Mouse (Mus musculus) mammary gland, adult 2 months (tissue): ENCODE measurements around the gene Zfp53. TPM values are rescaled to one million over a fixed set of nuclear protein-coding genes. Genes with fewer than 3 reads are reported as not detected.

ENCODE experiments used
- polyA plus RNA-seq: library from polyadenylated mRNA; depleted of rRNA; stranded (reverse); fragments of >200 nt; gene quantifications from 2 replicates; pipeline ENCODE4 v1.2.3, GENCODE M21; 2012; ENCODE audit warnings: low replicate concordance; rRNA removed

Gene Zfp53
- 1.5 and 2.2 TPM in 2 replicates for polyA plus RNA-seq

GRCm38 (mm10) chr17:21488760-21489499, at the start of gene Zfp53:
TSS of gene Zfp53 (plus strand) at chr17:21488998.

DNA sequence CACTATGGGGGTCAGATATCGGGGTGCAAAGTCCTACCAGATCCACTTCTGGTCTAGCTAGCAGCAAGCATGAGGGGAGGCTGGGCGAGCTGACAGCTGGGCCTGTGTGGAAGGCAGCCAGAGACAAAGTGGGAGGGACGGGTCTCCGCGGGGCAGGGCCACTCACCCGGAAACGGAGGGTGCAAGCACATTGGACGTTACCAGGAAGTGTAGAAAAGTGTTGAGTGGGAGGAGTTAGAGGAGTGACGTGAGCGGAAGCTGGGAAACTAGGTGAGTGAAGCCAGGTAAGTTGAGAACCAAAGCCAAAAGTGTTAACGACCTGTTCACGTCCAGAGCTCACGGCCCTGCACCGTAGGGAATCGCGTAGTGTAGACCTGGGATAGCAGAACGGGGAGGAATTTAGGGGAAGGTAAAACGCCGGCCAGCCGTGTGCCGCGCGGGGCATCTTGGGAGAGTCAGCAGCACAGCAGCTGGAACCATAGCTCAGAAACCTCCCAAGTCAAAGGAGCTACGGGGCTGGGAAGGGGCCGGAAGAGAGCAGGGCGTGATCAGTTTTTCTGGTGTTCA, 38.6 kb upstream of the Zfp53 start, which contains the start of gene Zfp51:
Gene Zfp51, plus strand, starts transcription at position 237 of the 567 bp plus-strand sequence.

DNA sequence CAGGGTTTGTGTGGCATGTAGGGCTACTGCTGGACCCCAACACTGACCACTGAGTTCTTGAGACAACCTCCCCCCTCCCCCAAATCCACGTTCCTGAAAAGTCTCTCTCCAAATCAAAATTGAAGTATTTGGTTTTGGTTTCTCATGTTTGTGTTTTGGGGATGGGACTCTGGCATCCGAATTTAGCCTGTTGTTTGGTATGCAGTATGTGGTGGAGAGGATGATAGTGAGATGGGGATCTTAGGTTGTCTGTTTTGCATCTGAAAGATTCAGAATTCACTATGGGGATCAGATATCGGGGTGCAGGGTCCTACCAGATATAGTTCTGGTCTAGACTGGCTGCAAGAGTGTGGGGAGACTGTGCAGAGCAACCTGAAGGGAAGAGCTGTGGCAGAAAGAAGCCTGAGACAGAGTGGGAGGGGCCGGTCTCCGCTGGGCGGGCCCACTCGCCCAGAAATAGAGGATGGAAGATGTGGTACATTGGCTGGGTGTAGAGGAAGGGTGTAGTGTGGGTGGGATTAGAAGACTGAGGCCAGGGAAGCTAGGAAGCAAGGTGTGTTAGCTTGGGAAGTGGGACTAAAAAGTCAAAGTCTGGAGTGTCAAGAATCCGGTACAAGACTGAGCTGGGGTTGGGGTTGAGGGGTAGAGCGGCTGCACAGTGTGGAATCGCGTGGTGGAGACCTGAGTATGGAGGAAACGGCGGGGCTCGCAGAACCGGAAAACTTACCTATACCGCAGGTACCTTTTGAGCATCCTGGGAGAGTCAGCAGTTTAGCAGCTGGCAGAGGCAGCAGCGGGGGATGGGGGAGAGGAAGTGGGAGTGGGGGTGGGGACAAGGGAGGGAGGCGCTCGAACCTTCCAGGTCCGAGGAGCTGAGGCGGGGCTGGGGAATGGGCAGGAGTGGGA, 46.6 kb downstream of the Zfp53 start, which contains the start of gene Zfp52:
Gene Zfp52, plus strand, starts transcription at position 444 of the 906 bp plus-strand sequence.

Other genes starting within 250 kb of the Zfp53 start
- gene Vmn1r235, start 232.6 kb upstream of the Zfp53 start, polyA plus RNA-seq: not detected in 2 replicates
- gene Vmn1r236, start 206.1 kb upstream of the Zfp53 start, polyA plus RNA-seq: not detected in 2 replicates
- not detected in 2 replicates for gene Vmn1r237, start 177.1 kb upstream of the Zfp53 start, polyA plus RNA-seq
- gene Zfp677, start 105.2 kb upstream of the Zfp53 start, polyA plus RNA-seq: 0.13 and 0.47 TPM in 2 replicates
- 0.26 and 1.1 TPM in 2 replicates for gene Zfp54, start 65.8 kb upstream of the Zfp53 start, polyA plus RNA-seq
- 0.42 and 0.99 TPM in 2 replicates for gene Zfp51, start 38.6 kb upstream of the Zfp53 start, polyA plus RNA-seq
- 0.14 and 0.76 TPM in 2 replicates for gene Zfp52, start 46.5 kb downstream of the Zfp53 start, polyA plus RNA-seq
- gene Zfp948, start 78.0 kb downstream of the Zfp53 start, polyA plus RNA-seq: 0.68 and 2.1 TPM in 2 replicates
- 0.50 and 0.95 TPM in 2 replicates for gene Zfp983, start 161.6 kb downstream of the Zfp53 start, polyA plus RNA-seq
- gene Gm10226, start 202.9 kb downstream of the Zfp53 start, polyA plus RNA-seq: not detected in 2 replicates
- 0.59 and 1.9 TPM in 2 replicates for gene Zfp760, start 218.7 kb downstream of the Zfp53 start, polyA plus RNA-seq
- 1.5 TPM in 2 replicates for gene Zfp229, start 241.8 kb downstream of the Zfp53 start, polyA plus RNA-seq